Mouse (Mus musculus) MEL (cell line): Measurements from ENCODE around the gene Catip. TPM values are rescaled to one million over a fixed set of nuclear protein-coding genes. Genes with fewer than 3 reads are reported as not detected.

Source experiments
- DNase-seq: peaks from one replicate; pipeline ENCODE4 v3.0.0; 2011; ENCODE audit warnings: low read depth, low spot score
- H3K27ac ChIP-seq: 2 replicates; pipeline ENCODE4 v1.5.1; 2012; ENCODE audit warnings: low read depth, mild to moderate bottlenecking, control low read depth, low read length, moderate library complexity; ENCODE audit not compliant: control insufficient read depth
- H3K27me3 ChIP-seq, 2 experiments: fragments of 150-350 bp in 1 of 2; sonication (generic) in 1 of 2; 2 replicates each; pipeline ENCODE4 v1.6.1; 2012; ENCODE audit warnings: low read length in 2 of 2, mild to moderate bottlenecking in 2 of 2, improper control_type of control experiment in 1 of 2, moderate library complexity in 1 of 2; ENCODE audit not compliant: insufficient read depth in 2 of 2, control insufficient read depth in 1 of 2
- H3K36me3 ChIP-seq, 2 experiments: 2 replicates each; pipeline ENCODE4 v1.6.1; 2012 to 2014; ENCODE audit warnings: low read length in 2 of 2, improper control_type of control experiment in 1 of 2, inconsistent platforms in 1 of 2, mild to moderate bottlenecking in 1 of 2; ENCODE audit not compliant: insufficient read depth in 2 of 2, control insufficient read depth in 1 of 2
- H3K4me1 ChIP-seq, 2 experiments: fragments of 150-350 bp in 1 of 2; sonication (generic) in 1 of 2; 2 replicates each; pipeline ENCODE4 v1.6.1; 2012; ENCODE audit warnings: low read length in 2 of 2, improper control_type of control experiment in 1 of 2, mild to moderate bottlenecking in 1 of 2; ENCODE audit not compliant: insufficient read depth in 2 of 2, control insufficient read depth in 1 of 2
- H3K4me3 ChIP-seq, 2 experiments: fragments of 150-350 bp in 1 of 2; sonication (generic) in 1 of 2; 2 replicates each; pipeline ENCODE4 v1.5.1; 2012; ENCODE audit warnings: low read depth in 2 of 2, low read length in 2 of 2, mild to moderate bottlenecking in 2 of 2, moderate library complexity in 2 of 2, control low read depth in 1 of 2, improper control_type of control experiment in 1 of 2; ENCODE audit not compliant: control insufficient read depth in 1 of 2, insufficient read depth in 1 of 2
- H3K79me2 ChIP-seq: 2 replicates; pipeline ENCODE4 v1.6.1; 2012; ENCODE audit warnings: mild to moderate bottlenecking, low read length, moderate library complexity; ENCODE audit not compliant: control insufficient read depth, poor library complexity, insufficient read depth
- H3K9ac ChIP-seq: 2 replicates; pipeline ENCODE4 v1.6.1; 2012; ENCODE audit warnings: low read depth, mild to moderate bottlenecking, control low read depth, low read length, moderate library complexity; ENCODE audit not compliant: control insufficient read depth, poor library complexity, severe bottlenecking
- H3K9me3 ChIP-seq: fragments of 150-350 bp; sonication (generic); replicated peaks from 2 replicates; pipeline ENCODE4 v1.6.1; 2012; ENCODE audit warnings: mild to moderate bottlenecking, low read length, improper control_type of control experiment, moderate library complexity; ENCODE audit not compliant: insufficient read depth
- MAFK ChIP-seq: IDR thresholded peaks from 2 replicates; pipeline ENCODE4 v1.6.1; 2011; ENCODE audit warnings: low read depth, mild to moderate bottlenecking, low read length, improper control_type of control experiment, borderline replicate concordance
- MAZ ChIP-seq: IDR thresholded peaks from 2 replicates; pipeline ENCODE4 v1.6.1; 2012; ENCODE audit warnings: low read depth, mild to moderate bottlenecking, inconsistent platforms, low read length, improper control_type of control experiment
- MYB ChIP-seq: IDR thresholded peaks from 2 replicates; pipeline ENCODE4 v1.6.1; 2011; ENCODE audit warnings: mild to moderate bottlenecking, low read depth, low read length, improper control_type of control experiment
- MYC ChIP-seq: IDR thresholded peaks from 2 replicates; pipeline ENCODE4 v1.6.1; 2011; ENCODE audit warnings: low read depth, mild to moderate bottlenecking, low read length, improper control_type of control experiment, moderate library complexity
- NELFE ChIP-seq: IDR thresholded peaks from 2 replicates; pipeline ENCODE4 v1.6.1; 2011; ENCODE audit warnings: low read depth, low read length, improper control_type of control experiment
- POLR2AphosphoS2 ChIP-seq: IDR thresholded peaks from 2 replicates; pipeline ENCODE4 v1.6.1; 2011; ENCODE audit warnings: low read length, improper control_type of control experiment
- POLR2AphosphoS5 ChIP-seq: IDR thresholded peaks from 2 replicates; pipeline ENCODE4 v1.6.1; 2012; ENCODE audit warnings: low read depth, borderline replicate concordance, mild to moderate bottlenecking, inconsistent platforms, low read length, moderate library complexity, mixed read lengths
- RAD21 ChIP-seq: IDR thresholded peaks from 2 replicates; pipeline ENCODE4 v1.6.1; 2011; ENCODE audit warnings: mild to moderate bottlenecking, low read depth, low read length, improper control_type of control experiment
- TAL1 ChIP-seq: IDR thresholded peaks from 2 replicates; pipeline ENCODE4 v1.6.1; 2012; ENCODE audit warnings: mild to moderate bottlenecking, inconsistent platforms, low read length, moderate library complexity, mixed read lengths
- TBP ChIP-seq: IDR thresholded peaks from 2 replicates; pipeline ENCODE4 v1.8.0; 2011; ENCODE audit warnings: low read depth, low read length, improper control_type of control experiment
- USF2 ChIP-seq, 2 experiments: IDR thresholded peaks; 2 replicates each; pipeline ENCODE4 v1.6.1; 2011 to 2012; ENCODE audit warnings: improper control_type of control experiment in 2 of 2, low read length in 2 of 2, borderline replicate concordance in 1 of 2, inconsistent platforms in 1 of 2, low read depth in 1 of 2, mild to moderate bottlenecking in 1 of 2; ENCODE audit not compliant: insufficient read depth in 1 of 2
- ZKSCAN1 ChIP-seq: IDR thresholded peaks from 2 replicates; pipeline ENCODE4 v1.6.1; 2012; ENCODE audit warnings: low read depth, mild to moderate bottlenecking, inconsistent platforms, low read length, improper control_type of control experiment, moderate library complexity
- polyA plus RNA-seq, 2 experiments: library from polyadenylated mRNA; stranded (reverse) in 1 of 2; unstranded in 1 of 2; fragments of >175 nt in 1 of 2; fragments of >200 nt in 1 of 2; gene quantifications; 2 replicates each; pipeline versions ENCODE4 v1.2.1 to v1.2.4; 2012; ENCODE audit warnings: low replicate concordance in 2 of 2, low read depth in 1 of 2; ENCODE audit not compliant: insufficient read length in 2 of 2, insufficient read depth in 1 of 2, missing spikeins in 1 of 2
- total RNA-seq: library from RNA; depleted of rRNA; stranded (reverse); fragments of 300-350 nt; gene quantifications from 2 replicates; pipeline ENCODE4 v1.2.3, GENCODE M21; 2012

The Catip gene
- total and polyA plus RNA-seq, 3 experiments: 0.08 TPM; not detected in 1

DNA sequence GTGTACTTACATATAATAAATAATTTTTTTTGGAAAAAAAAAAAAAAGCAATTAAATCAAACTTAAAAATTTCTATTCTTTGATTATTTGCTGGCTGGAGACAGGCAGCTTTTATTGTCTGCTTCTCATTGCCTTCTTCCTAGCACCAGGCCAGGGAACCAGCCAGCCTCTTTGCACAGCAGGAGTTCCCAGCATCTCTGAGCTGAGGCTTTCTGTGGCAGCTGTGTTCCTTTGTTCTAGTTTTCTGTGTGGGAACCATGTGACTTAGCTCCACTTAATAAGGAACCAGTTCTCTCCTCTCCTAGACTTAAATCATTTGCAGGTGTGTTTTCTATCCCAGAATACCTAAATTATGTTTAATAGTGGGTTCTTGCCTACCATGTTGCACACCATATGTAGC is 4.4 kb upstream of the Catip start:
- no peaks in the 10 kb centered on the region for H3K9me3 ChIP-seq
- H3K27ac ChIP-seq: no peak overlapping the region
- H3K4me1 ChIP-seq: no peaks in the 10 kb centered on the region
- no peak for DNase-seq
- H3K27me3 ChIP-seq: no peaks in the 10 kb centered on the region
- H3K79me2 ChIP-seq: no peaks in the 10 kb centered on the region
- H3K4me3 ChIP-seq: no peak overlapping the region
- H3K36me3 ChIP-seq: no peaks in the 10 kb centered on the region
- no peak for TF ChIP-seq ZKSCAN1
- no peak for TF ChIP-seq RAD21
- no peak for TF ChIP-seq MYC
- TF ChIP-seq MAZ: no peak
- TF ChIP-seq USF2 (IDR thresholded peaks at IDR 0.05; ENCODE audit: borderline replicate concordance in 1 of 2, insufficient read depth in 1 of 2, low read depth in 1 of 2, low read length in 2 of 2): no peak
- no peak for TF ChIP-seq NELFE
- TF ChIP-seq POLR2AphosphoS5: no peak
- no peak overlapping the region for H3K9ac ChIP-seq

DNA sequence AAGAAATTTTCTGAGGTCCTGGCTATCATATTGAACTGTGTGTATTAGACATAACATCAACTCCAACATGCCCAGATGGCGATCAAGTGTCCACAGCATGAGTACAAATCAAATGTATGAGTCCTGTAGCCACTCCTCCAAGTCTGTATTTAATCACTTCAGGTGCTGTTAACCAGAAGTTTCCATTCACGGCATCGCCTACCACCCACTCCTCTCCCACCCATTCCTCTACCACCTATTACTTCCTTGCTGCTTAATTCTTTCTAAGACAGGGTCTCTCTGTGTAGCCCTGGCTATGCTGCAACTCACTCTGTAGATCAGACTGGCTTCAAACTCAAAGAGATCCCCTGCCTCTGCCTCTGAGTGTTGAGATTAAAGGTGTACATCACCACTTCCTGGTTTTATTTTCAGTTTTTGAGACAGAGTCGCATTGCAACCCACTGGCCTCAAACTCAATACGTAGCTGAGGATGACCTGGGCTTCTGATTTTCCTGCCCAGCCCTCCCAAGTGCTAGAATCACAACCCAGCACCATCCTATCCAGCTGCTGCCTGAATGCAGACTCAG is 1.9 kb upstream of the Catip start:
- Histone ChIP-seq H3K4me1 (no peaks in the 10 kb centered on the region), H3K27me3 (no peaks in the 10 kb centered on the region), H3K9me3 (no peaks in the 10 kb centered on the region), H3K4me3 (no peak overlapping the region), H3K36me3 (no peaks in the 10 kb centered on the region), H3K9ac (no peak overlapping the region), H3K27ac (no peak overlapping the region), H3K79me2 (no peaks in the 10 kb centered on the region)
- no peak for TF ChIP-seq MAZ
- DNase-seq: no peak

DNA sequence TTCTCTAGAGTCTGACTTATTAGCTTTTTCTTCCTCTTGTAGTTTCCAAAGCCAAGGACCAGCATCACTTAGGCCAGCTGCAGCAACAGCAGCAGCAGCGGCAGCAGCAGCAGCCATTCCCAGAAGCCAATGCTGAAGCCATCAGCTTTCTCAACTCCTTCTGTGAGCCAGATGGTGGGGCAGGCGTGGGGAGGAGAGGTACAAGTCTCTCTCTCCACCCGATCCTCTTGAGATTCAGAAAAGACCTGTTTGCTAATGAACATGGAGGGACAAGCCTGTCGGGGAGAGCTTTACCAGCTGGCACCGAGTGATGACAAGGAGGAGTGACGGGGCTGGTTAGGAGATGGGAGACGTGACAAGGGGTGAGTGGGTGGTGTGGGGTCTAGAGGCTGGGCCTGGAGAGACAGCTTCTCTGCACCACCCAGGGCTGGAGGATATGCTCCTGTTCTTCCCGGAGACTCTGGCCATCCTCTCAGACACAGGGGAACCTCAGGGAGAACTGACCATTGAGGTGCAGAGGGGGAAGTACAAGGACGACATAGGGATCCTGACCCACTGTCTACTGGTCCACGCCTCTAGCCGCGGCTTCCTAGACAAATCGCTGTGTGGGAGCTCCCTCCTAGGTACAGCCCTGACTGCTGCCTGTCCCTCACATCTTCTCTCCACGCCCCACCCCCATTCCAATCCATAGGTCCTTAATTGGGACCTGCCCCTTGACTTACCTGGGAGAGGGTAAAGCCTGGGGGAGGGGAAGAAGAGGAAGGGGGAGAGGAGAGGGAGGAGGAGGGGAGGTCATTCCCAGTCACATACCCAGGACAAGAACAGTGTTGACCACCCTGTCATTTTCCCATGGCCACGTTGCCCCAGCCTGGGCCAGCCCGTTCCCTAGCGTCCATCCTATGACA is 669 bp downstream of the Catip start:
- no peak for TF ChIP-seq MAFK
- no peak for TF ChIP-seq TBP
- no peak for TF ChIP-seq MYB
- no peak for TF ChIP-seq POLR2AphosphoS2
- TF ChIP-seq TAL1: no peak
- Histone ChIP-seq H3K4me1 (peaks cover 0 to 1% of the 10 kb centered on the region in 2 experiments; a peak in 1 of 4 replicates), H3K4me3 (no peak overlapping the region), H3K79me2 (no peaks in the 10 kb centered on the region), H3K9me3 (no peaks in the 10 kb centered on the region), H3K27me3 (no peaks in the 10 kb centered on the region), H3K27ac (no peak overlapping the region), H3K9ac (no peak overlapping the region), H3K36me3 (no peaks in the 10 kb centered on the region)
- no peak for DNase-seq
